Comparison of ENCODE assay signal across 28 mouse cellular contexts in genomic region chr16:95122048-95122447, GRCm38 (mm10).
DNase-seq lines count a peak whose midpoint lies in the region; ATAC-seq and TF ChIP-seq lines count a peak whose summit lies in the region.
"Had no signal": no experiment of that assay in that cellular context is flagged by ENCODE, and none has a peak within 500 bp of the region (broad histone marks: within the 10 kb centered on the region; RNA-seq: fewer than 3 reads in every experiment).

No protein-coding gene starts in this region.

- WGBS in embryonic facial prominence, embryonic 11.5 days = 55% methylated on average over 7 of the region's 7 CpGs
- WGBS in embryonic facial prominence, embryonic 10.5 days = 64% methylated on average over 7 of the region's 7 CpGs
- WGBS in hindbrain, embryonic 13.5 days = 49% methylated on average over 7 of the region's 7 CpGs
- WGBS in hindbrain, postnatal 0 days = 50% methylated on average over 7 of the region's 7 CpGs
- 57% methylated on average over 7 of the region's 7 CpGs for WGBS in midbrain, embryonic 14.5 days
- WGBS in midbrain, embryonic 16.5 days = 52% methylated on average over 7 of the region's 7 CpGs

- H3K4me2 ChIP-seq in embryonic facial prominence, embryonic 11.5 days (ENCODE audit: low read depth, low read length) = no peak overlapping the region
- H3K4me2 ChIP-seq in hindbrain, embryonic 13.5 days = no peak overlapping the region
- H3K4me2 ChIP-seq in hindbrain, postnatal 0 days (ENCODE audit: low read depth, low read length) = no peak overlapping the region
- H3K4me2 ChIP-seq in midbrain, embryonic 14.5 days (ENCODE audit: low read length) = no peak overlapping the region
- no peak overlapping the region for H3K4me2 ChIP-seq in midbrain, embryonic 16.5 days (ENCODE audit: low read length)
- H3K4me2 ChIP-seq: embryonic facial prominence, embryonic 13.5 days; forebrain, embryonic 13.5 days; heart, embryonic 13.5 days; hindbrain, embryonic 15.5 days; intestine, embryonic 15.5 days had no signal

- no peak for TF ChIP-seq CTCF in hindbrain, postnatal 0 days (IDR thresholded peaks at IDR 0.05; ENCODE audit: low read depth)

- H3K27me3 ChIP-seq in embryonic facial prominence, embryonic 11.5 days (ENCODE audit: control insufficient read depth, insufficient read depth, low read length) = no peaks in the 10 kb centered on the region
- no peaks in the 10 kb centered on the region for H3K27me3 ChIP-seq in embryonic facial prominence, embryonic 10.5 days (replicated peaks; ENCODE audit: low read depth, poor library complexity, severe bottlenecking)
- H3K27me3 ChIP-seq in hindbrain, embryonic 13.5 days = no peaks in the 10 kb centered on the region
- H3K27me3 ChIP-seq in hindbrain, postnatal 0 days (ENCODE audit: insufficient read depth, low read length) = no peaks in the 10 kb centered on the region
- H3K27me3 ChIP-seq in midbrain, embryonic 14.5 days (ENCODE audit: control insufficient read depth, insufficient read depth, low read length) = no peaks in the 10 kb centered on the region
- H3K27me3 ChIP-seq in midbrain, embryonic 16.5 days (ENCODE audit: control insufficient read depth, insufficient read depth, low read depth, low read length) = no peaks in the 10 kb centered on the region
- H3K27me3 ChIP-seq: embryonic facial prominence, embryonic 13.5 days; forebrain, embryonic 13.5 days; heart, embryonic 13.5 days; hindbrain, embryonic 15.5 days; intestine, embryonic 15.5 days; Patski had no signal

- ATAC-seq in embryonic facial prominence, embryonic 11.5 days (replicated peaks; ENCODE audit: insufficient number of reproducible peaks, low FRiP score, low TSS enrichment, low read depth) = no peak
- ATAC-seq in hindbrain, embryonic 13.5 days (ENCODE audit: low FRiP score) = no peak
- ATAC-seq in hindbrain, postnatal 0 days = no peak
- no peak for ATAC-seq in midbrain, embryonic 14.5 days (ENCODE audit: low FRiP score, low TSS enrichment)
- ATAC-seq in midbrain, embryonic 16.5 days = no peak
- no peak for ATAC-seq in CD4-positive, CD25-positive, alpha-beta regulatory T cell, adult 4 months
- ATAC-seq: forebrain, embryonic 13.5 days; intestine, embryonic 15.5 days; Patski had no signal

- H3K9me3 ChIP-seq in embryonic facial prominence, embryonic 11.5 days (replicated peaks; ENCODE audit: control insufficient read depth, low read length) = no peaks in the 10 kb centered on the region
- H3K9me3 ChIP-seq in embryonic facial prominence, embryonic 10.5 days = no peaks in the 10 kb centered on the region
- H3K9me3 ChIP-seq in hindbrain, embryonic 13.5 days = no peaks in the 10 kb centered on the region
- no peaks in the 10 kb centered on the region for H3K9me3 ChIP-seq in hindbrain, postnatal 0 days (ENCODE audit: low read length)
- no peaks in the 10 kb centered on the region for H3K9me3 ChIP-seq in midbrain, embryonic 14.5 days (ENCODE audit: control insufficient read depth, low read length)
- H3K9me3 ChIP-seq in midbrain, embryonic 16.5 days (replicated peaks; ENCODE audit: control insufficient read depth, low read length, poor library complexity, severe bottlenecking) = no peaks in the 10 kb centered on the region
- H3K9me3 ChIP-seq: embryonic facial prominence, embryonic 13.5 days; forebrain, embryonic 13.5 days; heart, embryonic 10.5 days; heart, embryonic 13.5 days; hindbrain, embryonic 15.5 days; intestine, embryonic 15.5 days had no signal

- no peak overlapping the region for H3K27ac ChIP-seq in embryonic facial prominence, embryonic 11.5 days (replicated peaks; ENCODE audit: low read depth, low read length)
- no peak overlapping the region for H3K27ac ChIP-seq in embryonic facial prominence, embryonic 10.5 days (replicated peaks)
- H3K27ac ChIP-seq in hindbrain, embryonic 13.5 days = peak overlapping the region; percentile 72; the same call in 1 of the 2 replicates
- H3K27ac ChIP-seq in hindbrain, postnatal 0 days = no peak overlapping the region
- H3K27ac ChIP-seq in midbrain, embryonic 14.5 days (replicated peaks; ENCODE audit: low read depth, low read length) = no peak overlapping the region
- H3K27ac ChIP-seq in midbrain, embryonic 16.5 days (ENCODE audit: low read length) = no peak overlapping the region
- H3K27ac ChIP-seq: embryonic facial prominence, embryonic 13.5 days; forebrain, embryonic 13.5 days; heart, adult 2 months; heart, embryonic 10.5 days; heart, embryonic 13.5 days; hindbrain, embryonic 15.5 days; intestine, embryonic 15.5 days had no signal

- no peak overlapping the region for H3K9ac ChIP-seq in embryonic facial prominence, embryonic 11.5 days (replicated peaks; ENCODE audit: low read length)
- no peak overlapping the region for H3K9ac ChIP-seq in hindbrain, embryonic 13.5 days
- no peak overlapping the region for H3K9ac ChIP-seq in hindbrain, postnatal 0 days (replicated peaks; ENCODE audit: low read length)
- H3K9ac ChIP-seq in midbrain, embryonic 14.5 days (replicated peaks; ENCODE audit: low read length) = no peak overlapping the region
- no peak overlapping the region for H3K9ac ChIP-seq in midbrain, embryonic 16.5 days (ENCODE audit: low read depth, low read length)
- H3K9ac ChIP-seq: embryonic facial prominence, embryonic 13.5 days; forebrain, embryonic 13.5 days; heart, embryonic 13.5 days; hindbrain, embryonic 15.5 days; intestine, embryonic 15.5 days had no signal

- H3K4me1 ChIP-seq in embryonic facial prominence, embryonic 11.5 days (ENCODE audit: control insufficient read depth, insufficient read depth, low read length) = no peaks in the 10 kb centered on the region
- H3K4me1 ChIP-seq in embryonic facial prominence, embryonic 10.5 days = peaks cover 19% of the 10 kb centered on the region
- peaks cover 31% of the 10 kb centered on the region for H3K4me1 ChIP-seq in hindbrain, embryonic 13.5 days (replicated peaks)
- peaks cover 4% of the 10 kb centered on the region for H3K4me1 ChIP-seq in hindbrain, postnatal 0 days (ENCODE audit: insufficient read depth, low read length)
- peaks cover 3% of the 10 kb centered on the region; the same call in 1 of the 2 replicates for H3K4me1 ChIP-seq in midbrain, embryonic 14.5 days (ENCODE audit: control insufficient read depth, insufficient read depth, low read length)
- H3K4me1 ChIP-seq in midbrain, embryonic 16.5 days (ENCODE audit: control insufficient read depth, insufficient read depth, low read length) = no peaks in the 10 kb centered on the region
- H3K4me1 ChIP-seq: embryonic facial prominence, embryonic 13.5 days; heart, embryonic 13.5 days; intestine, embryonic 15.5 days had no signal

- DNase-seq in embryonic facial prominence, embryonic 11.5 days (ENCODE audit: low spot score) = peak; percentile 25
- DNase-seq in embryonic facial prominence, embryonic 10.5 days (ENCODE audit: low spot score) = no peak
- DNase-seq in hindbrain, postnatal 0 days (ENCODE audit: low spot score) = no peak
- peak; percentile 30 for DNase-seq in midbrain, embryonic 14.5 days
- DNase-seq: adrenal gland, adult 2 months; adrenal gland, postnatal 14 days; cerebellum, adult 11-12 months; cerebellum, adult 8-10 months; cerebellum, postnatal 10 days; cerebellum, postnatal 36 days; gastrocnemius, postnatal 10 days; gastrocnemius, postnatal 36 days; heart, adult 2 months; heart, postnatal 14 days; heart, postnatal 4 days; kidney, adult 11 months; kidney, adult 8-10 months had no signal

- no peak overlapping the region for H3K4me3 ChIP-seq in embryonic facial prominence, embryonic 11.5 days (ENCODE audit: low read depth, low read length)
- H3K4me3 ChIP-seq in embryonic facial prominence, embryonic 10.5 days = no peak overlapping the region
- no peak overlapping the region for H3K4me3 ChIP-seq in hindbrain, embryonic 13.5 days
- no peak overlapping the region for H3K4me3 ChIP-seq in hindbrain, postnatal 0 days (ENCODE audit: low read length)
- H3K4me3 ChIP-seq in midbrain, embryonic 14.5 days (replicated peaks; ENCODE audit: low read depth, low read length) = no peak overlapping the region
- H3K4me3 ChIP-seq in midbrain, embryonic 16.5 days (ENCODE audit: low read depth, low read length) = no peak overlapping the region
- H3K4me3 ChIP-seq: embryonic facial prominence, embryonic 13.5 days; erythroblast, embryonic 14.5 days; forebrain, embryonic 13.5 days; heart, adult 2 months; heart, embryonic 10.5 days; heart, embryonic 13.5 days; hindbrain, embryonic 15.5 days; intestine, embryonic 15.5 days had no signal

- H3K36me3 ChIP-seq in embryonic facial prominence, embryonic 11.5 days (replicated peaks; ENCODE audit: control insufficient read depth, insufficient read depth, low read depth, low read length) = no peaks in the 10 kb centered on the region
- H3K36me3 ChIP-seq in embryonic facial prominence, embryonic 10.5 days (replicated peaks) = no peaks in the 10 kb centered on the region
- no peaks in the 10 kb centered on the region for H3K36me3 ChIP-seq in hindbrain, embryonic 13.5 days
- H3K36me3 ChIP-seq in hindbrain, postnatal 0 days (ENCODE audit: insufficient read depth, low read length) = no peaks in the 10 kb centered on the region
- H3K36me3 ChIP-seq in midbrain, embryonic 14.5 days (ENCODE audit: control insufficient read depth, insufficient read depth, low read length) = no peaks in the 10 kb centered on the region
- H3K36me3 ChIP-seq in midbrain, embryonic 16.5 days (ENCODE audit: control insufficient read depth, insufficient read depth, low read length) = no peaks in the 10 kb centered on the region
- H3K36me3 ChIP-seq: embryonic facial prominence, embryonic 13.5 days; heart, embryonic 10.5 days; heart, embryonic 13.5 days; hindbrain, embryonic 15.5 days; intestine, embryonic 15.5 days had no signal

Comparison
In these comparisons a context has a peak if more than half of its experiments do, and no peak if none do; other contexts are left out.
1. DNase-seq: peak in embryonic facial prominence, embryonic 11.5 days (single experiment) and midbrain, embryonic 14.5 days (single experiment); none in embryonic facial prominence, embryonic 10.5 days (single experiment) and hindbrain, postnatal 0 days (single experiment).